Mouse (Mus musculus) thymus, postnatal 4 days (tissue): Measurements from ENCODE around the gene Gclm.
"Not testable (repeated sequence)": the region's sequence is repeated elsewhere in the genome, so short reads cannot be mapped to it uniquely, and the experiment has no call there.

Source experiments
- DNase-seq: peaks from one replicate; pipeline ENCODE4 v3.0.0; 2021

Gclm gene

GRCm38 (mm10) chr3:122243416-122244167 is 1.8 kb upstream of the Gclm start:
- no peak for DNase-seq

- DNase-seq: no peak
These were observed 598 bp upstream of the Gclm start for GRCm38 (mm10) chr3:122244759-122245158.

- DNase-seq: peak; percentile 69
These were observed 548 bp downstream of the Gclm start for GRCm38 (mm10) chr3:122245878-122246332.

- DNase-seq: no peak
These were observed 1.0 kb downstream of the Gclm start for GRCm38 (mm10) chr3:122246406-122246805.

- no peak for DNase-seq
These were observed 1.8 kb downstream of the Gclm start for GRCm38 (mm10) chr3:122246986-122247767.

GRCm38 (mm10) chr3:122247768-122248100 is 2.4 kb downstream of the Gclm start:
- DNase-seq: no peak

GRCm38 (mm10) chr3:122252466-122253253 is 7.3 kb downstream of the Gclm start:
- no peak for DNase-seq

GRCm38 (mm10) chr3:122254050-122254449 is 8.7 kb downstream of the Gclm start:
- not testable (repeated sequence) for DNase-seq

GRCm38 (mm10) chr3:122269986-122270385 is 24.6 kb downstream of the Gclm start:
- peak; percentile 34 for DNase-seq

GRCm38 (mm10) chr3:122272565-122272964 is 27.2 kb downstream of the Gclm start:
- DNase-seq: not testable (repeated sequence)

- DNase-seq: no peak
These were observed 28.3 kb downstream of the Gclm start for GRCm38 (mm10) chr3:122273407-122274240.

- peak; percentile 87 for DNase-seq
These were observed 29.1 kb downstream of the Gclm start, which contains the start of gene Dnttip2 for GRCm38 (mm10) chr3:122274241-122275024. Gene Dnttip2, plus strand, starts transcription at chr3:122274388.

GRCm38 (mm10) chr3:122275111-122275510 is 29.8 kb downstream of the Gclm start:
- no peak for DNase-seq

GRCm38 (mm10) chr3:122287195-122287594 is 41.8 kb downstream of the Gclm start:
- peak; percentile 24 for DNase-seq

GRCm38 (mm10) chr3:122288613-122289195 is 43.3 kb downstream of the Gclm start:
- DNase-seq: no peak

GRCm38 (mm10) chr3:122289344-122289743 is 44.0 kb downstream of the Gclm start:
- DNase-seq: not testable (repeated sequence)

GRCm38 (mm10) chr3:122290696-122291095 is 45.3 kb downstream of the Gclm start:
- DNase-seq: no peak

GRCm38 (mm10) chr3:122291828-122292227 is 46.5 kb downstream of the Gclm start:
- DNase-seq: no peak

- peak; percentile 98 for DNase-seq
These were observed 47.2 kb downstream of the Gclm start for GRCm38 (mm10) chr3:122292300-122293222.
